Mouse (Mus musculus) cerebellum, postnatal 36 days (tissue): Measurements from ENCODE around the gene Fzr1.
A peak's percentile ranks its signal among the peaks of the same experiment; 100 is the strongest.

Experiments used
- DNase-seq, 2 experiments: peaks; one replicate each; pipeline ENCODE4 v3.0.0; 2021 to 2022; ENCODE audit warnings: mixed read lengths in 2 of 2

The Fzr1 gene

DNA sequence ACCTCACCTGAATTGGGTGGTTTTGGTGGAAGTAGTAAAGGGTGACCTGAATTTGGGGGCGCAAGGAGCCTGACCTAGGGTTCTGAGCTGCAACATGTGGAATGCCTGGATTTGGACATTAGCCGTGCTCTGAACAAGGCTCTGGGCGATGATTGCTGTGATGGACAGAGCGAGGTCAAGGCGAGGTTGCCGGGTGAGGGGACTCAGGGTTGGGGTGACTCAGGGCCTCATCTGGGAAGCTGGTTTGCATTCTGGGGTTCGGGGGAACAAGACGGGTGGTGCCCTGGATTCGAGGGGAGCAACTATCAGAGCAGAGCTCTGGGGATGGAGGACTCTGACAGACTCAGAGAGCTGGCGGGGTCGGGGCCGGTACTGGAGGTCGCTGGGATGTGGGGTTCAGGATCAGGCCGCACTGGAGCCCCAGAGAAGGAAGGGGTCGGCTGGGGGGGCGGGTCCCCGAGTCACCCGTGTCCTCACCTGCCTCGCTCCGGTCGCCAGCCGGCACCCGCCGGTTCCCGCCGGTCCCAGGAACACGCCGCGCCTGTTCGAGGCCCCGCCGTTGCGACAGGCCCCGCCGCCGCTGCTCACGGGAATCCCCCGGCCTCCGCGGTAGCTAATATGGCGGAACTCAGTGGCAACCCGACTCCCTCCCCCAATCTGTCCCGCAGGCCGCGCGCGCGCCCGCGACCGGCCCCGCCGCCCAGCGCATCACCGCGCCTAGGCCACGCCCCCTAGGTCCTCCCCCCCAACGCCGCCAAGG lies at the start of gene Fzr1:
Fzr1 (minus strand) TSS at position 724 of the 760 bp plus-strand sequence.
- DNase-seq, result no peak

DNA sequence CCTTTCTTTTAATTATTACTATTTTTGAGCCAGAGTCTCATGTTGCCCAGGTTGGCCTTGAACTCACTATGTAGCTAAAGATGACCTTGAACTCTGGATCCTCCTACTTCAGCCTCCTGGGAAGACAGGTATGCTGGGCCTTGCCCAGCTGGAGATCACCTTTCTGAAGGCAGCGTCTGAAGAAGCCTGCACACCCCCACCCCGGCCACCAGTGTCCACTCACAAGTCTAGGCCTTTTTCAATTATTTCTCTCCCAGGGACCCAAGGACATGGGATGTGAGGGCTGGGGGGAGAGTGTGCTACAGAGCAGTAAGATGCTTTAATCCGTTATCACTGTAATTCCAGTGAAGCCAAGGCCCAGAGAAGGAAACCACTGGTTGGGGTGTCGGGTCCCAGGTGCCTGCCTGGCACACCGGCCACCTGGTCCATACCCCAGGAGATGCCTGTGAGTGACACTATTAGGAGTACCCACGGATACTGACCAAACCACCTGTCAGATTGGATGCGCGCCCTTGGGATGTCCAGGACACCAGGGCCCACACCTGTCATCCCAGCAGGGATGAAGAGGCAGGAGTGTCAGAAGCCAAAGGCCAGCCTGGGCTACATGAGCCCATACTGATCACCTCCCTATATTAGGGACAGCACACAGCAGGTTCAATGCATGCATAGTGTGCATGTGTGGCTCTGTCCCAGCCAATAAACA lies 49.6 kb upstream of the Fzr1 start:
- DNase-seq, result peak; percentile 64 to 71

DNA sequence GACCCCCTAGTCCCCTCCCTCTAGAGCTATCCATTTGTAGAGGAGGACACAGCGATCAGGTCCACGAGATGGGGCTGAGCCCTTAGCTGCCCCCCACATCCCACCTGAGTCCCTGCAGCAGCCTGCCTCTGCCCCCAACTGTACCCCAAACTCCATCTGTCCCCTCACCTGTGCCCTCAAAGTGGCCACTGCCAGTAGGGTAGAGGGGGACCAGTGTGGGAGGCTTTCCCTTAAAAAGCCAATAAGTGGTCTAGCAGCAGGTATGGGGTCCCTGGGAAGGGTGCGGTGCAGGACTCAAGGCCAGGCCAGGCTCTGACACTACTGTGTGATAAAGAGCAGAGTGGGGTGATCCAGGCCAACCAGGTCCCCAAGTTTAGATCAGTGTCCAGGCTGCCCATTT lies 49.0 kb upstream of the Fzr1 start:
- no peak for DNase-seq

DNA sequence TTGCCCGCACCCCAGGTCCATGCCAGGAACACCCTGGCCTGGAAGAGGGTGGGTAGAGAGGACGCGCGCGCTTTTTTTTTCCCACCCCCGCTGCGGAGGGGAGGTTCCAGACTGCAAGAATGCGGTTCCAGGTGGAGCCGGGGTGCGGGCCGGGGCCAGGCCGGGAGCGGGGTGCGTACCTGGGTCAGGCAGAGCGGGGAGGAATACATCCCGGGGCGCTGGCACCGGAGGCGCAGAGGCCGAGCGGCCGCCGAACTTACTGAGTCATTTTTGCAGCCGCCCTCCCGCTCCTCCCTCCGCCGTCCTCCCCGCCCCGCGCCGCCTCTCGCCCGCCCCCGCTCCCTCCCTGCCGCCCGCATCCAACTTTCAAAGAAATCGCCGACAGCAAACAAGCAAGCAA lies 48.6 kb upstream of the Fzr1 start:
- DNase-seq, result peak; percentile 72 to 79

DNA sequence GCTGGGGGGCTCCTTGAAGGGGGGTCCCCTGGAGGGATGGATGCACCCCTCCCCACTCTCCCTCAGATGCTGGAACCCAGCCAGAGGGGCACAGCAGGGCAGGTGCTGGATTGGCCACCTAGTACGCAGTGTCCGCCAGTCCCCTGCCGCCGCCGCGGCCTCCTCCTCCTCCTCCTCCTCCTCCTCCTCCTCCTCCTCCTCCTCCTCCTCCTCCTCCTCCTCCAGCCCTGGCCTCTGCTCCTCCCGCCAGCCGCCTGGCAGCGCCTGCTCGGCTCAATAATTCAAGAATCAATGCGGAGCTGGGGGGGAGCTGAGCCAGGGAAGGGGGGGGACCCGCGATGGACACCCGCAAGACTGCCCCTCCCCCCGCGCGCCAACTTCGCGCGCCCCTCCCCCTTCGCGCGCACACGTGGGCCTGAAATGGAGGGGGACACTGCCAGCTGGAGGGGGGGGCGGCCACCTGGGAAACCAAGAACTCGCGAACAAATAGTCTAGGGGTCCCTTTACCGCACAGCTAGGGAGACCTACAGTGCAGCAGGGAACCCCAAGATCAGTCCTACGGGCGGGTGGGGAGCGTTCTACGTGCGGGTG lies 47.9 kb upstream of the Fzr1 start:
- DNase-seq, result peak; percentile 37 to 54

DNA sequence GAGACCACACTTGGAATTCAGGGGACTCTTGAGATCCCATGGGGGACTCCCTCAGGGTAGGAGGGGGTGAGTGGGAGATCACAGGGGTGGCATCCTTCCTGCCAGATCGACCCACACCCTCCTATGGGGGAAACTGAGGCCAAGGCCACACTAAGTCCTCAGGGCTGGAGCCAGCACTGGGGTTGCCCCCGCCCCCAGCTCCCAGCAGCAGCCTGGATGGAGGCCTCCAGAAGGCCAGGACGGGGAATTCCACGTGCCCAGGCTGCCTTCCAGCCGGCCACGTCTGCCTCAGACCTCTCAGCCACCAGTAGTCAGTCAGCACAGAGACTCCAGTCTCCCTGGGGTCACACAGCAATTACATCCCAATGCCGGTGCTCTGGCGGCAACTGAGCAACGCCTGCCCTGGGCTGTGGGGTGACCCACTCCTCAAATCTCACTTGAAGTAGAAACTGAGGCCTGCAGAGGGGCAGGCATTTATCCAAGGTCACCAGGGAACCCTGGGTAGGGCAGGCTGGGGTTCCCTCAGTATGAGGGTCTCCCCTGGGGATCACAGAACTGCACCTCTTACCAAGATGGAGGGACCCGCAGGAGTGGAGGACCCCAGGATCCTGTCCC lies 47.0 kb upstream of the Fzr1 start:
- DNase-seq, result peak; percentile 55 to 62

DNA sequence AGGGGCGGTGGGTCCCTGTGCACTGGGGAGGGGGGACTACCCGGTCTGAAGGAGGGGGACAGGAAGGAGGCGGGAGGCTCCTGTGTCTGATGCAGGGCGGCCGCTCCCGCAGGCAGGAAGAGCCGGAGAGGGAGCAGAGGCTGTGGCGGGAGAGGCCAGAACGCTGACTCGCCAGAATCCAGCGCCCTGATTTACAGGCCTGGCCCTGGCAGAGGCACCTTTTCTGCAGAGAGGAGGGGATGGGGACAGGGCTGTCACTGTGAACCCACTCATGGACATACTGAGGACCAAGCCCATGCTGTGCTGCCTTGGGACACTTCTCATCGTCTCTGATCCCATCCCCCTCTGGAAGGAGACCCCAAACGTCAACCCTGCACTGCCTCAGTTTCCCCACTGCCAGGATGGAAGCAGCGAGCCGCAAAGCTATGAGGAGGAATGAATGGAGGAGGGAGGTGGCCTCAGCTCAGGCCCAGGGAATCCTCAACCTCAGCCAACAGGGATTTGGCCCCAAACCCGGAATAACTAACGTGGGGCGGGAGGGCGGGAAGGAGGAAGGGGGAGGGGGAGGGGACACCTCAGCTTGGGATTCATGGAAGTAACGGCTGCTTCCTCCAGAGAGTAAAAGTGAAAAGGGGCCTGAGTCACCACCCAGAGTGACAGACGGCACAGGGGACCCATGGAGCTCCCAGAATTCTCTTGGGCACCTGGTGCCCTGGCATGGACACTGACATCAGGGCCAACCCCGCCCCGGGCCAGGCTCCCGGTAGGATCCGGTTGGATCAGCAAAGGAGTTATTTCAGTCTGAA lies 46.1 kb upstream of the Fzr1 start:
- peak; percentile 90 to 93 for DNase-seq

DNA sequence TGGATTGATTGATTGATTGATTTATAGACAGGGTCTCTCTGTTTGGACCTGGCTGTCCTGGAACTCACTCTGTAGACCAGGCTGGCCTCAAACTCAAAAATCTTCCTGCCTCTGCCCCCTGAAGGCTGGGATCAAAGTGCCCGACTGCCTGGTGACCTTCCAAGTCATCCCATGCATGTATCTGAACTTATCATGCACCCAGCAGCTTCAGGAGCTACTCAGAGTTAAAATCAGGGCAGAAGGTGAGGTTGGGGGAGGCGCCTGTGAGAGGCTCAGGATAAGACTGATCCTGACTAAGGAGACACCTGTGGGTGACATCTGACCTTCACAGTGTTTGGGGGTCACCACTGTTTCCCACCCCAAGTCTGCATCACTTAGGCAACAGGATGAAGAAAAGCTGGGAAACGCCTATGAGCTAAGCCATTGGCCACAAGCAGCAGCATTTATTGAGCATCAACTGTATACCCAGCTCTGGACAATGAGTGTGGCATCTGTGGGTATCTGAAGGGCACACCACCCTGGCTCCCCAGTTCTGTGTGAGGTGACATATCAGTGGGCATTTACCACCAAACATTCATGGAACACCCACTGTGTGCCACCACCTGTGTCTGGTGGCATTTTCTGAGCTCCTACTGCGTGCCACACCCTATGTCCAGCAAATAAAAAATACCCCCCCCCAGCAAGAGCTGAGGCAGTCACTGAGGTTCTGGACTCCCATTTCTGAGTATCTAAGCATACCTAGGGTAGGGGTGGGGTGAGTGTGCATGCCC lies 45.3 kb upstream of the Fzr1 start:
- DNase-seq, result peak in 1 of 2 experiments; percentile 15

DNA sequence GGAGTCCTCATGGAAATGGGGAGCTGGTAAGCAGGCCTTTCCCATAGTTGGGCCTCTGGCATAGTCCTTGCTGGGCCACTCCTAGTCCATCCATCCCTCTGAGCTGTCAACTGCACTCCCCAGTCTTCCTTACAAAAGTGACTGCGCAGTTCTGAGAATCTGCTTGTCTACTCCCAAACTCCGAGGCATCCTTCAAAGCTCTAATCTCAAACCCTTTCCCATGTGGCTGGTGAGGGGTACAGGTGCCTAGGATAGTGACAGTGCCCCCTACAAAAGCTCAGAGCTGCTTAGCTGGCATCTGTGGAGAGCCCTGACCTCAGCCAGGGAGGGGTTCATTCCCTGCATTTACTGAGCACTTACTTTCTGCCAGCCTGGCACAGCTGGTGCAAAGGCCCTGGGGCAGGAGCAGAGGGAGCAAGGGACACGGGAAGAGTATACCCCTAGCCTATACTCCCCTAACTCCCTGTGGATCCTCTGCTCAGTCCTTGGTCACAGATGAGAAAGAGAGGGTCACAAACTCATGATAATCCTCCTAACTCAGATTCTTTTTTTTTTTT lies 44.4 kb upstream of the Fzr1 start:
- peak in 1 of 2 experiments; percentile 6 for DNase-seq

DNA sequence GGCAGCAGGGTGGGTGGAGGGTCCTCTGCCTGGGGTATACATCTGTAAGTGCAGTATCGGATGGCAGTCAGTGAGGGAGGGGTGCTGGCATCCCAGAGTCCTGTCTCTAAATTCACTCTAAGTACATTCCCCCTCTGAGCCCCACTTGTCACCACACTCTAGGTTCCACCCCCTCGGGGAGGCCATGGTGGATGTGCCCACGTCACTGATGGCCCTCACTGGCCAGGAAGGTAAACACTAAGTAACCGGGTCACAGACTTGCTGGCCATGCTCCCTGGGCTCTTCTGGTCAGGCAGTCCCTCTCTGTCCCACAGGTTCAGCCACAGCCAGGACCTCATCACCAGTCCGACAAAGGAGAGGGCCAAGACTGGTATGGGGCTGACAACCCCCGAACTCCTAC lies 43.9 kb upstream of the Fzr1 start:
- DNase-seq, result peak; percentile 13 to 16

DNA sequence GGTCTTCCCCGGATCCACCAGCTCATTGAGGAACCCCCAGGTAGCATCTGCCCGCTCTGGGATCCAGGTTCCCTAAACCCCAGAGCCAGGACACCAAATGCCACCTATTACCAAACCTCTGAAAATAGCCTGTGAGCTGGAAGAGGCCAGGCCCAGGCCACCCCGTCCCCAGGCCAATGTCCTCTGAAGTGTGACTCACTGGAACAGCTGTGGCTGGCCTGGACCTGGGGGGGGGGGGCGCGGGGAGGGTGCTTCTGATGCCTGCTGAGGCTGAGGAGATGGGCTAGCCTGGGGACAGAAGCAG lies 43.4 kb upstream of the Fzr1 start:
- peak in 1 of 2 experiments; percentile 10 for DNase-seq

DNA sequence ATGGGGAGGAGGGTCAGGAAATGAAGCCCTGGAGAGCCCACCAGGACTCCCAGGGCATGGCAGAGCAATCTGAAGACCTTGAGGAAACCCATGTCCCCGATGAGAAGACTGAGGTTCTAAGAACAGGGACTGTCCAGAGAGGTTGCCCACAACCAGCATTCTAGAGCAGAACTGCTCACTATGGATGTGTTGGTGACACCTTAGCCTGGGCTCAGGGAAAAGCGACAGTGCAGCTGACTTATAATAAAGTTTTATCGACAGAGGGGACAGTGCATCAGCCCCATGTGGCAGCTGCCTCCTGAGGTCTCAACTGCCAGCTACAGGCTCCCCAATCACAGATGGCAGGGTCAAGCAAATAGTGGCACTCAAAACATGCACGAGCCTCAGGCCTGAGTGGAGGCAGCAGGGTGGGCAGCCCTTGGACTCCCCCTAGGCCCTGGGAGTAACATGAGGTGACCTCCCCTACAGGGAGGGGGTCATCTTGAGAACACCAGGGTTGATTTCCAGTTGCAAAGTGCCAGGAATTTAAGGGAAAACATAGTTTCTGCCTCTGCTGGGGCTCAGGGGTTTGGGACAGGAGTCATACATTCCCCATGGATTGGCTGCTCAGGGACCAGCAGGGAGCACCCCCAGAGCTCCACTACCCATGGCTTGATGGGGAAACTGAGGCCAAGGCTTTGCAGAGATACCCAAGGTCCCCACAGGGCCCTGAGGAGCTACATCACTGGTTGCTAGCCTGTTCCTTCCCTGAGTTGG lies 42.9 kb upstream of the Fzr1 start:
- peak; percentile 1 to 9 for DNase-seq

DNA sequence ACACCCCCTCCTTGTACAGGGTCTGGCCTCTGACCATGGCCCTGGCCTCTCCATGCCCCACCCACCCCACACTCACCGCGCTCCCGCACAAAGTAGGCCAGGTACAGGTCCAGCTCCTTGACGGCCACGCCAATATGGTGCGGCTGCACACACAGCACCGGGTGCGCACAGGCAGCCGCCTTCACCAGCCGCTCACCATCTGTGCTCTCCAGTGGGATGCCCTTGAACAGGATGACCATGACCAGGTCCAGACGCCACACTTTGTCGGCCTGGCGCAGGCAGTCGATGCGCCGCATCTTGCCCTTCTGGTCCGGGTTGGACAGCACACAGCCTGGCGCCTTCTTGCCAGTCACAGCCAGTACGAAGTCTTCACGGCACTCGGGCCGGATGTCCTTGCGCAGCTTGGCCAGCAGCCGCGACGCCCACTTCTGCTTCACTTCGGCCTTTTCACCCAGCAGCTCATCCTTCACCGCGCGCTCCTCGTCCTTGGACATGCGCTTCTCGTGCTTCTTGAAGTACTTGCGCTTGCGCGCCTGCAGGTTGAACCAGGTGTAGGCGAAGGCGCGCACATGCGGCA lies 42.0 kb upstream of the Fzr1 start:
- DNase-seq, result peak; percentile 55 to 56

DNA sequence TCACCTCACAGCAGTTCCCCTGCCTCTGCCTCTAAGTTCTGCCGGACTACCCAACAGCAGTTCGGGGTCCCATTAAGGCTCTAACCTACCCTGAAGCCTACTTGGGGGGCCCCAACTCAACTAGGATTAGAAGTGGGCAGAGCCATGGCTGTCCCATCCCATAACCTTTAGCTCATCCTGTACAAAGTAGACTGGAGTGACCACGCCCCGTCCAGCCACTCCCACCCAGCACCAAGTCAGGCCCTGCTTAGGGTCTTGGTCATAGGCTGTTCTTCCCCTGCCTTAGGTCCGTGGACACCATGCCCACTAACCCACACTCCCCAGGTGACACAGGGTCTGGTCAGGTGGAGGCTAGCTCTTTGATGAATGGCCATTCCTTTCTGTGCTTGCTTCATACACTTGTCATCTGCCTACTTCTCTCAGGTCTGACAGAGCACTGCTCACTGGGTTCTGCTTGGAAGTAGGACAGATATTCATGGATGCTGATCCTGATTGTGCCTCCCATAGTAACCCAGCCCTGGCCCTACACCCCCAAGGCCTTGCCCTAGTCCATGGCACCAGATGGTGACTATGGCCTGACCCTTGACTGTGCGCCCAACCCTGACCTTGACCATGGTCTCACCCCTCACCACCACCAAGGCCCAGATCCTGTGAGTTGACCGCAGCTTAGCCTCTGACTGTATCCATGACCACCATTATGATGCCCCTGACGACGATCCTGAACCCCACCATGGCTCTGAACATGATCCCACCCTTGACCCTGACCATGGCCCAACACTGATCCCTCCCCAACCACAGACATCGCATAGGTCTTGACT lies 41.0 kb upstream of the Fzr1 start:
- DNase-seq, result peak; percentile 5 to 8

DNA sequence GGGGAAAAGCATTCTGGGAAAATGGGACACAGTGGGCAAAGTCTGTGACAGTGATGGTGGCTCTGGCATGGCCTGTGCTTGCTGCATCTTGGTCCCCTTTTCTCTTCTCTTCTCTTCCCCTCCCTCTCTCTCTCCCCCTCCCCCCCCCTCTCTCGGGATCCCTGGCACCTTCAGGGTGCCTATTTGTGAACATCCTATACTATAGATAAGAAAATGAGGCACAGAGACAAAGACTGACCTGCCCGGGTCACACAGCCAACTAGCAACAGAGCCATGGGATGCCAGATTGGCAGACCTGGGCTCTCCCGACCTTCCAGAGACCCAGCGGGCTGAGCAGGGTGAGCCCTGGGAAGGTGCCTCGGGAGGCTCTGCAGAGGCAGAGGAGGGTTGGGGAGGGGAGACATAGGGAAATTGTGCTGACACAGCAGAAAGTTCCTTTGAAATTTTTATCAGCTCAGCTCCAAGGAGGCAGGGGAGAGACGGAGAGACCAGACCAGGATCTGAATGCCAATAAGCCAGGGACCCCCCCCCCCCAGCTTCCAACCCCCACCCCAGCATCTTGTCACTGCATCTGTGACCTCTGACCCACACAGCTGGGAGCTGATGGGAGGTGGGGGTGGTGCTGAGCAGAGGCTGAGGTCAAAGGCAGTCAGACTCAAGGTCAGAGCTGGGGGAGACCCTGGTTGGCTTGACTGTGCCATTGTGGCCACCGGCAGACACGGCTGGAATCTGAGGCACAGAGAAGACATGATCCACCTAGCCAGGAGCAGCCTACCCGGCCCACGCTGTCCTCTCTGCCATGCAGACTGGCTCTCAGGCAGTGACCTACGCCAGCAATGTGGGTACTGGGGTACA lies 40.1 kb upstream of the Fzr1 start:
- DNase-seq, result peak in 1 of 2 experiments; percentile 7

DNA sequence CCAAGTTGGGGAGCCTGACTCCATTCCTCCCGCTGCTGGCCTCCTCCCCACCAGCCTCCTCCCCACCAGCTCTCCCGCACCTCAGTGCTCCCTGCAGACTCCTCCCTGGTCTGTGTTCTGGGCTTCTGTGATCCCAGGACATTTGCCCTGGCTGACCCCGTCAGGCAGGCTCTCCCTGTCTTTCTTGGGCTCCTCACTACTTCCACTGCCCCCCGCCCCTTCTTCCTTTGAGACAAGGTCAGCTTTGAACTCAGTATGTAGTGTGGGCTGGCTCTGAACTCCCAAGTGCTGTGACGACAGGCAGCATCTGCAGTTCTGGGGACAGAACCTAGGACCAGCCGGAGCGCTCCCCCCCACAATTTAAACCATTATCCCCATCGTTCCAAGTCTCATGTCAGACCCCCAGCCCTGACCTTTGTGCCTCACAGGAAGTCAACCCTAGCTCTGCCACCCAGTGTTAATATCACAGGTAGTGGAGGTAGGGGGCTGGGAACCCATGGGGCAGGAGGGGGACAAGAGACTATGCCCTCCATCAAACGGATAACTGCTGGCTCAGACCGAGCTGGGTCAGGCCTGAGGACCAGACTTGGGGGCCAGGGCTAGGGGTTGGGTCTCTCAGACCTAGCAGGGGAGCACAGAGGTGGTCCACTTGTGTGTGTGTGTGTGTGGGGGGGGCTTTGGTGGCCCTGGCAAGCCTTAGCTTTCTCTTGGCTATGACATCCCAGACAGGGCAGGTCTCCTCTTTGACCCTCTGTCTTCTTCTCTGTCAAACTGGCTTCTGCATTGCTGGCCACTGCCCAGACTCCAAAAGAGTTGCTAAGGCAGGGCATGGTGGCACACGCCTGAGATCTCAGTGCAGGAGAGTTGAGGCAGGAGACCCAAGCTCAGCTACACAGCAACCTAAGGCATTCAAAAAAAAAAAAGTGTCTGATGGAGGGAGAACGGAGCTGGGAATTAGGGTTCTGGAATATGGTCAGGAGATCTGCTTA lies 39.2 kb upstream of the Fzr1 start:
- peak in 1 of 2 experiments; percentile 16 for DNase-seq

DNA sequence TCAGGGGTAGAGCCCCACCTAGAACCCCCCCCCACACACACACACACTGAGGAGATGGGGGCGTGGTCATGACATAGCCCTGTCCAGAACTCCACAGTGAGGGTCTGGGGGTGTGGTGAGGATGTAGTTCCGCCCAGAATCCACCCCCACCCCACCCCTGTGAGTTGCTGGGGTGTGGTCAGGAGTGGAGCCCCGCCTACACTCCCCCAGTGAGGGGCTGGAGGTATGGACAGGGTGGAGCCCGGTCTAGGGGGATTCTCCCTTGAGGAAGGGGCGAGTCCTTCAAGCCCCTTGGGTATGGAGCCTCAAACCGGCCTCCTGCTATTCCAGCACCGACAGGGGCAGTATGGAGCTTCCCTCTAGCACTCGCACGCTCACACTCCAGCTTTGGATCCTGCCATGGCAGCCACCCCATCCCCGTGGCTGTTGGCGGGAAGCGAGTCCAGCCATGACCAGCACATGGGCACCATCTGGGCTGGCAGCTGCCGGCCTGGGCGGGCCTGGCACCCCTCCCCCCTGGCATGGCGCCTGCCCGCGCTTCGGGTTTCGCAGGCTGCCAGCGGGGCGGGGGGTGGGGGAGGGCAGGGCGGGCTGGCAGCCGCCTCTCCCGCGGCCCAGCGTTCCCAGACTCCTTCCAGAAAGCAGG lies 38.4 kb upstream of the Fzr1 start:
- DNase-seq, result peak; percentile 93 to 97
